Mouse (Mus musculus) kidney, postnatal 10 days (tissue): ENCODE results near the gene Gm26657.

Experiments
- DNase-seq: peaks from one replicate; pipeline ENCODE4 v3.0.0; 2021; ENCODE audit warnings: mixed read lengths

Gm26657 gene

GRCm38 (mm10) chr4:56740020-56740485 lies at the start of gene Gm26657:
Gm26657 (plus strand) TSS chr4:56740070.
- DNase-seq: no peak

DNA sequence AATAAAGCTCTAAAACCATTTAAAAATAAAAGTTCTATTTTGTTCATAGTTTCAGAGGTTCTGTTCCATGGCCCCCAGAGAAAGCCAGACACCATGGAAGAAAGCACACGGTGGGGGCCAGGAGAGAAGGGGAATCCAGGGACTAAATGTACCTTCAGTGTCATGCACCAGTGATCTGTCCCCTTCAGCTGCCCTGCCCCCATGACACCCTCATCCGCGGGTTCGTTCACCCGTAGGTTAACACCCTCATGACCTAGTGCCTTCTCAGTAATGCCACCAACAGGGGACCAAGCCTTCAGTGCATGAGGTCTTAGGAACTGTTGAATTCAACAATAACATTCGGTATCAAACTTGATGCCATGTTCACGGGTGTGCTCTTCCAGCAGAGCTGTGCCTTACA lies 43.5 kb upstream of the Gm26657 start:
- DNase-seq: no peak

DNA sequence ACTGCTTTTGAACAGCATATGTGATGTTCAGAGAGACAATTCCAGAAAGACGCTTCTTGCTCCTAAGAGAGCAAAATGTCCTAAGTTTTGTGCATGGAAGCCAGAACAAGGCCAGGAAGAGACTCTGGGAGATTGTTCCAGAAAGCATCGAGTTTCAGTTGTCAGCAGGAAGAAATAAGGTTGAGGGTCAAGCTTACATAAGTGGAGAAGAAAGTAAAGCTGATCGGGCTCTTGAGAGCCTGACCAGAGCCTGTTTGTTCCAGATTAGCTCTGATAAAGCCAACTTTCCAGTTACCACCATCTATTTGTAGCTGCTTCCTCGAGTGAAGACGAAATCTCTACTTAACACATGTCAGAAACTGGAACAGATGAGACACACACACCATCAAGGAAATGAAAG lies 41.2 kb upstream of the Gm26657 start:
- no peak for DNase-seq

GRCm38 (mm10) chr4:56702234-56702633 lies 37.6 kb upstream of the Gm26657 start:
- DNase-seq: peak; percentile 23

DNA sequence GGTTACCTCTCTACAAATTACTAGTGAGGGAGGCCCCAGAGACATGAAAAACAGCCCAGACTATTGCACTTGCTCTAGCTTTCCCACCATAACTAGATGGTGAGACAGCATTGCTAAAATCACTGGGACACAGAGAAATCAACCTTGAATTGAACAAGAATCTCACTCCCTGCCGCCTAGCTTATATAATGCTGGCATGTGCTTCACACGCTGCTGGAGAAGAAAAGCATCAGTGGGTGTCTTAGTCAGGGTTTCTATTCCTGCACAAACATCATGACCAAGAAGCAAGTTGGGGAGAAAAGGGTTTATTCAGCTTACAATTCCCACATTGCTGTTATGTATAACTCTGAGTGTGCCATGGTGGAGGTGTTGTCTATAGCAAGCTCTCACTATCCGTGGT lies 26.7 kb upstream of the Gm26657 start:
- DNase-seq: no peak

- no peak for DNase-seq
Observed at GRCm38 (mm10) chr4:56716801-56717200, 23.1 kb upstream of the Gm26657 start.

DNA sequence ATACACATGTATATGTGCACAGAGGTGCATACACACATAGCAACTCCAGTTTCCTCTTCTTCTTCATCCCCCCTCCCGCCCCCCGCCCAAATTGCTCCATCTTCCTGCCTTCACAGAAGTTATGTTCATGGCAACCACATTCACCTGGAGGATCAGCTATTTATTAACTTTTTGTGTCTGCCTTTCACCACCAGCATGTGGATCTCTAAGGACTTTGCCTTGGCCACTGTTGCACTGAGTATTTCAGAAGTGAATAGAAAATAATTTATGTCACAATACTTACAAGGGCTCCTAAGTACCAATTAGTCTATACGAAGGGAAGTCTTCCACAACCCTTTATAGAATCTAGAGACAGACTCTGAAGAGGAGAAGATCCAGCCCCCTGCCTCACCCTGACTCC lies 21.9 kb upstream of the Gm26657 start:
- no peak for DNase-seq

DNA sequence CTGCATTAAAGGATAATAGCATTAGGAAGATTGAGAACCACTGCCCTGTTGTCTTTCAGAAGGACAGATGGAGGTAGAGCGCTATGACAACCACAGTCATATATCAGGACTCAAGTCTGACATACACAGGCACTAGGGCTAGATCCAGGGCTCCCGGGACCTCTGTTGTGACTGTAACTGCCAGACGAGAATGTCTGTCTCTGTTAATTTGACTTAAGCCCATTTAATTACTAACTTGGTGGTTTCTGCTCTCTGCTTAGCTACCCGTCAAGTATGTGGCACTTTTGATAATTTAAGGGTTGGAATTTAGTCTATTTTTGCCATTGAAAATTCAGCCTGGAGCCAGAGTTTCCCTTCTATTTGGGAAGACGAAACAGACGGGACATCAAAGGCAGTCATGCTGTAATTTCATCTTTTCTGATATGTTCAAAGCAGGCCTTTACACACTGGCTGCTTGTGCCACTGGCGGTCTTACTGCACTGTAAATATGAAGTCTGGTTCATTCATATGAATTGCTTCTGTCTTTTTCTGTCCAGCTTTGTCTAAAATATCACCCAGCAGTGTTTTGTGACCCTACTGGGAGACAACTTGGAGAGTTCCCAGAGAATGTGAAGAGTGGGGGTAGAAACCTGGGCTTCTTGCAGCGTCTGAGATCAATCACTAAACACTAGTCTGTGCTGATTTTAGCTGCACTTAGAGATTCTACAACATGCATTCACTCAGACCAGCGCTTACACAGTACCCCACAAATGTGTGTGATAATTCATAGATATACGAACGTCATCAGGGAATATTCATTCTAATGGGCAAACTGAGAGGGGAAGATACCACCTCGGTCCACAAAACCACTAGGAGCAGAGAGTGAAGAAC lies 21.1 kb upstream of the Gm26657 start:
- DNase-seq: no peak

- no peak for DNase-seq
Observed at GRCm38 (mm10) chr4:56719456-56719855, 20.4 kb upstream of the Gm26657 start.

GRCm38 (mm10) chr4:56720403-56720802 lies 19.5 kb upstream of the Gm26657 start:
- DNase-seq: no peak

GRCm38 (mm10) chr4:56721469-56721868 lies 18.4 kb upstream of the Gm26657 start:
- DNase-seq: peak; percentile 57

GRCm38 (mm10) chr4:56722346-56722745 lies 17.5 kb upstream of the Gm26657 start:
- DNase-seq: no peak

- DNase-seq: no peak
Observed at GRCm38 (mm10) chr4:56723237-56723636, 16.6 kb upstream of the Gm26657 start.

GRCm38 (mm10) chr4:56725839-56726238 lies 14.0 kb upstream of the Gm26657 start:
- DNase-seq: peak; percentile 28

- DNase-seq: no peak
Observed at GRCm38 (mm10) chr4:56740611-56741010, 741 bp downstream of the Gm26657 start.

DNA sequence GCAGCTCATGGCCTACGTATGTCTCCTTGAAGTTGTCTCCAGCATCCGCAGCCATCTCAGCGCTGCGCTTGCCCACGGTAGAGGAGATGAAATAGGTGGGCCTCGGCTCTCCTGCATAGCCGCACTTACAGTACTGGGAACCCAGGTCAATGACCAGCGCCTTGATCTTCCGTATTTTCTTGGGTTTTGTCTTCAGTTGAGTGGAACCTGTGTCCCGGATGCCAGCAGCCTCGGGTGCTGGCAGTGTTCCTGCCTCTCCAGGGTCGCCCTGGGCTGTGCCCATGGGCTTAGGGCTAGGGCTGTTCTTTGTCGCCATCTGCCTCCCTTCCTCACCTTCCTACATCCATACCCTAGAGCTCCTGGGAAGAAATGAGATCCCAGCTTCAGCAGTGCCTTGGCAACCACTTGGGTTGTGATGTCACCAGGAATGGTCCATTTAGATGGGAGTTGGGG lies 1.2 kb downstream of the Gm26657 start, which contains the start of gene Actl7b:
Actl7b (minus strand) TSS at position 403 of the 453 bp plus-strand sequence.
- no peak for DNase-seq

- DNase-seq: no peak
Observed at GRCm38 (mm10) chr4:56742698-56743097, 2.8 kb downstream of the Gm26657 start.

DNA sequence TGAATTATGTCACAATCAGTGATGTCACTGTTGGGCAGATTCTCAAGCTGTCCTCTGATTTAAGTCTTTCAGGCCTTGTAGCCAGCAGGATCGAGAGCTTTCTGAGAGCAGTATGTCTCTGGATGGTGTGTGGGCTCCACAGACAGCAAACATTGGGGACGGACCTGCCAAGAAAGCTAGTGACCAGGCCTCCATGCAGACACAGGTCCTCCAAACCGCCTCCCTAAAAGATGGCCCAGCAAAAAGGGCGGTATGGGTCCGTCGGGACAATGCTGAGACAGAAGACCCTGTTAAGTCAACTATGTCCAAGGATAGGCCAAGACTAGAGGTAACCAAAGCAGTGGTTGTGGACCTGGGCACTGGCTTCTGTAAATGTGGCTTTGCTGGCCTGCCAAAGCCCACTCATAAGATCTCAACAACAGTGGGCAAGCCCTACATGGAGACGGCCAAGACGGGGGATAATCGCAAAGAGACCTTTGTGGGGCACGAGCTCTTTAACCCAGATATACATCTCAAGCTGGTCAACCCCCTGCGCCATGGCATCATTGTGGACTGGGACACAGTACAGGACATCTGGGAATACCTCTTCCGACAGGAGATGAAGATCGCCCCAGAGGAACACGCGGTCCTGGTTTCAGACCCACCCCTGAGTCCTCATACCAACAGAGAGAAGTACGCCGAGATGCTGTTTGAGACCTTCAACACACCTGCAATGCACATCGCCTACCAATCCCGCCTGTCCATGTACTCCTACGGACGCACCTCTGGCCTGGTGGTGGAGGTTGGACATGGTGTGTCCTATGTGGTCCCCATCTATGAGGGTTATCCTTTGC lies 3.7 kb downstream of the Gm26657 start, which contains the start of gene Actl7a:
Actl7a (plus strand) TSS at position 51 of the 833 bp plus-strand sequence.
- no peak for DNase-seq

GRCm38 (mm10) chr4:56746345-56746744 lies 6.5 kb downstream of the Gm26657 start:
- no peak for DNase-seq

GRCm38 (mm10) chr4:56747456-56747855 lies 7.6 kb downstream of the Gm26657 start:
- no peak for DNase-seq

DNA sequence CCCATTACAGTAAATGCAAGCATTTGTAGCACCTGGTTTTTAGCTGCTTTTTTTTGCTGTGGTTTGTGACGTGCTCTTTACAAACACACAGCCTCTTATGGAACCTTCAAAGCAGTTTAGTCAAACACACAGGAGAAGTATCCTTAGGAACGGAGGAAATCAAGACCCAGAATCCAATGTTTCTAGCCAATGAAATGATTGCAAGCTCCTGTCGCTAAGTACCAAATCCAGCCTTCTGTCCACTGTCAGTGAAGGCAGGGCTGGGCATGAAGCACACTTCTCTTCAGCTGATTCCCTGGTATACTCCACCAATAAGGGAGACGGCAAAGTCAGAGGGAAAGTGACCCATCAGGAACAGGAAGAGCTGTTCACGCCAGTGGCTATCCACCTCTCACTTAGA lies 16.2 kb downstream of the Gm26657 start:
- DNase-seq: no peak

GRCm38 (mm10) chr4:56756966-56757600 lies 17.2 kb downstream of the Gm26657 start:
- no peak for DNase-seq

- no peak for DNase-seq
Observed at GRCm38 (mm10) chr4:56757693-56758092, 17.8 kb downstream of the Gm26657 start.
